Mouse (Mus musculus) brown adipose tissue, adult 24 weeks (tissue): ENCODE results near the gene Aamp. TPM values are rescaled to one million over a fixed set of nuclear protein-coding genes. Genes with fewer than 3 reads are reported as not detected.

Experiments used
- H3K27ac ChIP-seq: fragments of 200-500 bp; replicated peaks from 2 replicates; pipeline ENCODE4 v1.5.1; 2012; ENCODE audit warnings: low read depth, mild to moderate bottlenecking, low read length
- H3K4me1 ChIP-seq: fragments of 200-500 bp; 2 replicates; pipeline ENCODE4 v1.6.1; 2012; ENCODE audit warnings: low read length, mixed read lengths; ENCODE audit not compliant: control insufficient read depth, insufficient read depth, insufficient read length
- H3K4me3 ChIP-seq: fragments of 200-500 bp; 2 replicates; pipeline ENCODE4 v1.5.1; 2012; ENCODE audit warnings: low read depth, mild to moderate bottlenecking, low read length, moderate library complexity; ENCODE audit not compliant: insufficient read depth
- polyA plus RNA-seq: library from polyadenylated mRNA; stranded (reverse); fragments of >200 nt; gene quantifications from 2 replicates; pipeline ENCODE4 v1.2.4, GENCODE M21; 2012; ENCODE audit not compliant: missing spikeins, insufficient read depth, insufficient read length

Aamp gene
- polyA plus RNA-seq, 1 experiment, result 66.7 TPM

GRCm38 (mm10) chr1:74240311-74240710 lies 44.2 kb downstream of the Aamp start:
- Histone ChIP-seq H3K4me1 (peaks cover 21% of the 10 kb centered on the region), H3K27ac (peak overlapping the region; percentile 53), H3K4me3 (no peak overlapping the region)

- Histone ChIP-seq H3K27ac (0 out of 2 replicates have a peak overlapping the region, but pooled peaks have one; percentile 46), H3K4me1 (peaks cover 18% of the 10 kb centered on the region), H3K4me3 (peak overlapping the region; percentile 38)
Measured at GRCm38 (mm10) chr1:74239618-74240017, 44.9 kb downstream of the Aamp start.

GRCm38 (mm10) chr1:74239162-74239561 lies 45.4 kb downstream of the Aamp start:
- 0 out of 2 replicates have a peak overlapping the region, but pooled peaks have one; percentile 6 for H3K27ac ChIP-seq
- peak overlapping the region; percentile 38 for H3K4me3 ChIP-seq
- peaks cover 15% of the 10 kb centered on the region for H3K4me1 ChIP-seq

- H3K27ac ChIP-seq, result peak overlapping the region; percentile 97
- H3K4me3 ChIP-seq, result peak overlapping the region; percentile 91
- peaks cover 10% of the 10 kb centered on the region for H3K4me1 ChIP-seq
Measured at GRCm38 (mm10) chr1:74238136-74238535, 46.4 kb downstream of the Aamp start.

GRCm38 (mm10) chr1:74237671-74238070 lies 46.9 kb downstream of the Aamp start:
- H3K4me1 ChIP-seq, result peaks cover 10% of the 10 kb centered on the region
- peak overlapping the region; percentile 97 for H3K27ac ChIP-seq
- peak overlapping the region; percentile 91 for H3K4me3 ChIP-seq

GRCm38 (mm10) chr1:74236590-74237317 lies 47.8 kb downstream of the Aamp start:
- peaks cover 10% of the 10 kb centered on the region for H3K4me1 ChIP-seq
- H3K27ac ChIP-seq, result peak overlapping the region; percentile 97
- H3K4me3 ChIP-seq, result peak overlapping the region; percentile 91

- peak within 1 kb of the TSS; percentile 91 for H3K4me3 ChIP-seq
- peak within 1 kb of the TSS; percentile 97 for H3K27ac ChIP-seq
- peaks cover 9% of the 10 kb centered on the region for H3K4me1 ChIP-seq
Measured at GRCm38 (mm10) chr1:74235938-74236589, 48.5 kb downstream of the Aamp start, which contains the start of gene Arpc2. Arpc2 (plus strand) TSS chr1:74236084.

- H3K4me3 ChIP-seq, result no peak overlapping the region
- no peak overlapping the region for H3K27ac ChIP-seq
- 0 out of 2 replicates have a peak, but pooled peaks cover 3% of the 10 kb centered on the region for H3K4me1 ChIP-seq
Measured at GRCm38 (mm10) chr1:74230992-74231391, 53.5 kb downstream of the Aamp start.

GRCm38 (mm10) chr1:74229942-74230341 lies 54.6 kb downstream of the Aamp start:
- no peak overlapping the region for H3K4me3 ChIP-seq
- 0 out of 2 replicates have a peak, but pooled peaks cover 3% of the 10 kb centered on the region for H3K4me1 ChIP-seq
- no peak overlapping the region for H3K27ac ChIP-seq

Other genes starting within 250 kb of the Aamp start
- 237 and 280 TPM in 2 replicates for gene Tns1, start 160.3 kb downstream of the Aamp start, polyA plus RNA-seq
- gene Rufy4, start 159.2 kb downstream of the Aamp start, polyA plus RNA-seq, result 1.8 and 2.1 TPM in 2 replicates
- gene Cxcr2, start 130.7 kb downstream of the Aamp start, polyA plus RNA-seq, result not detected in 2 replicates
- not detected in 2 replicates for gene Cxcr1, start 90.1 kb downstream of the Aamp start, polyA plus RNA-seq
- 131 and 169 TPM in 2 replicates for gene Arpc2, start 48.7 kb downstream of the Aamp start, polyA plus RNA-seq
- not detected in 2 replicates for gene Gpbar1, start 6.2 kb downstream of the Aamp start, polyA plus RNA-seq
- 117 and 146 TPM in 2 replicates for gene Pnkd, start 192 bp upstream of the Aamp start, polyA plus RNA-seq
- 34.6 and 41.7 TPM in 2 replicates for gene Tmbim1, start 20.9 kb upstream of the Aamp start, polyA plus RNA-seq
- gene Catip, start 77.4 kb upstream of the Aamp start, polyA plus RNA-seq, result not detected in 2 replicates
- 1.5 and 5.8 TPM in 2 replicates for gene Slc11a1, start 90.5 kb upstream of the Aamp start, polyA plus RNA-seq
- gene Ctdsp1, start 106.8 kb upstream of the Aamp start, polyA plus RNA-seq, result 66.8 and 98.0 TPM in 2 replicates
- 0.46 and 1.1 TPM in 2 replicates for gene Vil1, start 124.6 kb upstream of the Aamp start, polyA plus RNA-seq
- 9.7 and 9.8 TPM in 2 replicates for gene Cnot9, start 221.3 kb upstream of the Aamp start, polyA plus RNA-seq